8 mouse cellular contexts compared by ENCODE assay signal in the genomic region with DNA sequence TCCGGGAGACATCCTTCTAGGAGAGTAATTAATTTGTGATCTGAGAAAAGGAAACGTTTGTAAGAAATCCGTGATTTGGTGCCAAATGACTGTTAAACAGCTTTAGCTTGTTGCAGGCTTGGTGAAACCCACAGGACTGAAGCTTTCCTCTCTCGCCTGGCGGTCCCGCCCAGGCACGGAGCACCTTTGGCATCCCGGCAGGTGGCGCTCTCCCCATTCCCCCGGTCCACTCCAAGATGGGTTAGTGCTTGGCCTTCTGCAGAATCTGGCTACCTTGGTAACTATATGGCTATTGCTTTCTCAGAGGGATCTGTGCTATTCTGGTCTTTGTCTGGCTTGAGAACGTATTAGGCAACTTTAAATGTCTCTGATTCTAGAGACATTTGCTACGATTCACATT. TPM values are rescaled to one million over a fixed set of nuclear protein-coding genes. Genes with fewer than 3 reads are reported as not detected.
DNase-seq lines count a peak whose midpoint lies in the region; ATAC-seq and TF ChIP-seq lines count a peak whose summit lies in the region.

No protein-coding gene starts in this region.

- no peak overlapping the region for H3K9ac ChIP-seq in heart, postnatal 0 days (replicated peaks; ENCODE audit: low read depth, low read length)
- no peak overlapping the region for H3K9ac ChIP-seq in liver, embryonic 14.5 days (replicated peaks)
- H3K9ac ChIP-seq in neural tube, embryonic 11.5 days (ENCODE audit: low read length) = no peak overlapping the region
- H3K9ac ChIP-seq in stomach, embryonic 14.5 days (replicated peaks; ENCODE audit: low read depth, low read length) = no peak overlapping the region

- H3K27ac ChIP-seq in bone marrow, adult 2 months (ENCODE audit: control insufficient read depth, insufficient read depth, low read depth, low read length, poor library complexity) = no peak overlapping the region
- H3K27ac ChIP-seq in embryonic fibroblast, embryonic 13.5 days (ENCODE audit: insufficient read depth, low read length) = no peak overlapping the region
- no peak overlapping the region for H3K27ac ChIP-seq in heart, postnatal 0 days (ENCODE audit: low read depth)
- H3K27ac ChIP-seq in liver, embryonic 14.5 days = no peak overlapping the region
- H3K27ac ChIP-seq in neural tube, embryonic 11.5 days (ENCODE audit: low read depth, low read length) = no peak overlapping the region
- H3K27ac ChIP-seq in stomach, embryonic 14.5 days (ENCODE audit: low read length) = no peak overlapping the region

- H3K27me3 ChIP-seq in heart, postnatal 0 days (ENCODE audit: control insufficient read depth, insufficient read depth, low read length) = no peaks in the 10 kb centered on the region
- H3K27me3 ChIP-seq in liver, embryonic 14.5 days (ENCODE audit: control insufficient read depth, insufficient read depth, low read length) = no peaks in the 10 kb centered on the region
- H3K27me3 ChIP-seq in neural tube, embryonic 11.5 days (ENCODE audit: control insufficient read depth, insufficient read depth, low read length) = no peaks in the 10 kb centered on the region
- H3K27me3 ChIP-seq in stomach, embryonic 14.5 days (ENCODE audit: control insufficient read depth, insufficient read depth, low read length) = no peaks in the 10 kb centered on the region

- TF ChIP-seq CTCF in bone marrow, adult 2 months (IDR thresholded peaks at IDR 0.05; ENCODE audit: control insufficient read depth, insufficient read depth, low read length) = peak; percentile 95
- TF ChIP-seq CTCF in embryonic fibroblast, embryonic 13.5 days (IDR thresholded peaks at IDR 0.05; ENCODE audit: borderline replicate concordance, insufficient read depth, low read length) = peak; percentile 90
- peak; percentile 93 for TF ChIP-seq CTCF in heart, postnatal 0 days (IDR thresholded peaks at IDR 0.05; ENCODE audit: low read depth)
- peak; percentile 92 for TF ChIP-seq CTCF in liver, embryonic 14.5 days (IDR thresholded peaks at IDR 0.05; ENCODE audit: low read depth)

- no peak for TF ChIP-seq EP300 in heart, postnatal 0 days (IDR thresholded peaks at IDR 0.05; ENCODE audit: low read depth)
- no peak for TF ChIP-seq EP300 in liver, embryonic 14.5 days (IDR thresholded peaks at IDR 0.05; ENCODE audit: low read depth)

- ATAC-seq in heart, postnatal 0 days (ENCODE audit: insufficient read depth, low read depth) = peak; percentile 84
- ATAC-seq in liver, embryonic 14.5 days (ENCODE audit: insufficient read depth) = 0 out of 2 replicates have a peak, but pooled peaks have one; percentile 28
- peak; percentile 83 for ATAC-seq in neural tube, embryonic 11.5 days (ENCODE audit: insufficient read depth, low FRiP score, low TSS enrichment)
- peak; percentile 71; the same call in 1 of the 2 replicates for ATAC-seq in stomach, embryonic 14.5 days (ENCODE audit: insufficient number of reproducible peaks, insufficient read depth, low FRiP score, low read depth)

- no peak overlapping the region for H3K4me3 ChIP-seq in bone marrow, adult 2 months (replicated peaks; ENCODE audit: control insufficient read depth, low read depth, low read length)
- H3K4me3 ChIP-seq in embryonic fibroblast, embryonic 13.5 days (ENCODE audit: insufficient read depth, low read length) = no peak overlapping the region
- no peak overlapping the region for H3K4me3 ChIP-seq in heart, postnatal 0 days (ENCODE audit: low read depth, low read length)
- H3K4me3 ChIP-seq in liver, embryonic 14.5 days (ENCODE audit: insufficient read depth in 1 of 2, low read depth in 2 of 2, low read length in 2 of 2) = no peak overlapping the region
- H3K4me3 ChIP-seq in neural tube, embryonic 11.5 days (ENCODE audit: low read depth, low read length) = no peak overlapping the region
- no peak overlapping the region for H3K4me3 ChIP-seq in stomach, embryonic 14.5 days (ENCODE audit: low read depth, low read length)

- H3K4me1 ChIP-seq in bone marrow, adult 2 months (ENCODE audit: control insufficient read depth, insufficient read depth, low read length) = no peaks in the 10 kb centered on the region
- H3K4me1 ChIP-seq in embryonic fibroblast, embryonic 13.5 days (ENCODE audit: control insufficient read depth, insufficient read depth, low read length) = no peaks in the 10 kb centered on the region
- no peaks in the 10 kb centered on the region for H3K4me1 ChIP-seq in heart, postnatal 0 days (ENCODE audit: control insufficient read depth, insufficient read depth)
- H3K4me1 ChIP-seq in liver, embryonic 14.5 days (replicated peaks; ENCODE audit: control insufficient read depth in 2 of 2, insufficient read depth in 2 of 2, low read length in 1 of 2) = no peaks in the 10 kb centered on the region
- no peaks in the 10 kb centered on the region for H3K4me1 ChIP-seq in neural tube, embryonic 11.5 days (ENCODE audit: control insufficient read depth, insufficient read depth, low read length)
- H3K4me1 ChIP-seq in stomach, embryonic 14.5 days (ENCODE audit: control insufficient read depth, insufficient read depth, low read length) = no peaks in the 10 kb centered on the region

- H3K36me3 ChIP-seq in heart, postnatal 0 days (replicated peaks; ENCODE audit: control insufficient read depth, insufficient read depth, low read length) = no peaks in the 10 kb centered on the region
- H3K36me3 ChIP-seq in liver, embryonic 14.5 days (replicated peaks; ENCODE audit: control insufficient read depth, insufficient read depth, low read depth) = no peaks in the 10 kb centered on the region
- no peaks in the 10 kb centered on the region for H3K36me3 ChIP-seq in neural tube, embryonic 11.5 days (ENCODE audit: control insufficient read depth, insufficient read depth, low read length)
- H3K36me3 ChIP-seq in stomach, embryonic 14.5 days (ENCODE audit: control insufficient read depth, insufficient read depth, low read length) = no peaks in the 10 kb centered on the region

- DNase-seq in CD4-positive helper T cell, adult 2 months (ENCODE audit: low read depth, low spot score) = peak; percentile 68
- DNase-seq in heart, postnatal 0 days (ENCODE audit: low spot score) = peak; percentile 81
- DNase-seq in kidney, postnatal 25 days = peak; percentile 85 to 89
- peak; percentile 22 to 32 (median 25) for DNase-seq in liver, embryonic 14.5 days (ENCODE audit: low read depth in 3 of 3, low spot score in 3 of 3)
- peak; percentile 76 for DNase-seq in neural tube, embryonic 11.5 days (ENCODE audit: low spot score)

- TF ChIP-seq POLR2A in bone marrow, adult 2 months (IDR thresholded peaks at IDR 0.05; ENCODE audit: borderline replicate concordance, control insufficient read depth, low read depth, low read length) = no peak
- TF ChIP-seq POLR2A in embryonic fibroblast, embryonic 13.5 days (IDR thresholded peaks at IDR 0.05; ENCODE audit: low read depth, low read length) = no peak

- WGBS in bone marrow, adult 2 months = 13% methylated on average over 12 of the region's 12 CpGs
- 14% methylated on average over 12 of the region's 12 CpGs for WGBS in heart, postnatal 0 days
- 12% methylated on average over 12 of the region's 12 CpGs for WGBS in liver, embryonic 14.5 days (ENCODE audit: insufficient replicate concordance)
- 17% methylated on average over 12 of the region's 12 CpGs for WGBS in neural tube, embryonic 11.5 days
- WGBS in stomach, embryonic 14.5 days = 17% methylated on average over 12 of the region's 12 CpGs

- no peak overlapping the region for H3K4me2 ChIP-seq in heart, postnatal 0 days (ENCODE audit: low read depth, low read length)
- H3K4me2 ChIP-seq in liver, embryonic 14.5 days (ENCODE audit: low read depth) = no peak overlapping the region
- H3K4me2 ChIP-seq in neural tube, embryonic 11.5 days (ENCODE audit: low read depth) = no peak overlapping the region
- H3K4me2 ChIP-seq in stomach, embryonic 14.5 days (replicated peaks; ENCODE audit: low read depth, low read length) = no peak overlapping the region

- no peaks in the 10 kb centered on the region for H3K9me3 ChIP-seq in heart, postnatal 0 days (replicated peaks; ENCODE audit: control insufficient read depth, low read length)
- no peaks in the 10 kb centered on the region for H3K9me3 ChIP-seq in liver, embryonic 14.5 days (ENCODE audit: control insufficient read depth, low read length)
- no peaks in the 10 kb centered on the region for H3K9me3 ChIP-seq in neural tube, embryonic 11.5 days (ENCODE audit: control insufficient read depth, low read length)
- no peaks in the 10 kb centered on the region for H3K9me3 ChIP-seq in stomach, embryonic 14.5 days (ENCODE audit: control insufficient read depth, low read depth, low read length)

RNA-seq across cellular contexts. Expression of a gene that starts 6.6 kb away (rescaled TPM):
- polyA plus RNA-seq in bone marrow, adult 2 months (2011; ENCODE audit: insufficient read depth, insufficient read length, low replicate concordance, missing spikeins) = 9.5 and 16.9 TPM in 2 replicates
- 68.1 and 81.6 TPM in 2 replicates for polyA plus RNA-seq in embryonic fibroblast, embryonic 13.5 days (2011; ENCODE audit: insufficient read length, low read depth, missing spikeins)
- 18.8 and 64.3 TPM in 2 replicates for total RNA-seq in heart, postnatal 0 days (2014; rRNA removed; ENCODE audit: low replicate concordance)
- polyA plus RNA-seq in heart, postnatal 0 days (2015; fragmentation: Nextera tagmentation; extraction: Ambion mirVana) = 13.9 and 14.1 TPM in 2 replicates
- polyA plus RNA-seq in liver, embryonic 14.5 days (2012; rRNA removed) = 1.1 and 1.5 TPM in 2 replicates
- 2.3 and 3.4 TPM in 2 replicates for polyA plus RNA-seq in liver, embryonic 14.5 days (2014; fragmentation: Nextera tagmentation; extraction: Ambion mirVana)
- 1.9 and 2.2 TPM in 2 replicates for polyA plus RNA-seq in neural tube, embryonic 11.5 days (2014; fragmentation: Nextera tagmentation; extraction: Ambion mirVana)
- polyA plus RNA-seq in stomach, embryonic 14.5 days (2014; fragmentation: Nextera tagmentation; extraction: Ambion mirVana) = 9.0 and 9.1 TPM in 2 replicates

Comparison
In these comparisons a context has a peak if more than half of its experiments do, and no peak if none do; other contexts are left out.
1. DNase-seq: peak in every context shown above with its lines; median percentile 87 in kidney, postnatal 25 days; 81 in heart, postnatal 0 days; 76 in neural tube, embryonic 11.5 days; 68 in CD4-positive helper T cell, adult 2 months; 25 in liver, embryonic 14.5 days.
2. ATAC-seq: peak in every context shown above with its lines; median percentile 84 in heart, postnatal 0 days; 83 in neural tube, embryonic 11.5 days; 71 in stomach, embryonic 14.5 days; 28 in liver, embryonic 14.5 days.